8 mouse cellular contexts compared by ENCODE assay signal in the genomic region with DNA sequence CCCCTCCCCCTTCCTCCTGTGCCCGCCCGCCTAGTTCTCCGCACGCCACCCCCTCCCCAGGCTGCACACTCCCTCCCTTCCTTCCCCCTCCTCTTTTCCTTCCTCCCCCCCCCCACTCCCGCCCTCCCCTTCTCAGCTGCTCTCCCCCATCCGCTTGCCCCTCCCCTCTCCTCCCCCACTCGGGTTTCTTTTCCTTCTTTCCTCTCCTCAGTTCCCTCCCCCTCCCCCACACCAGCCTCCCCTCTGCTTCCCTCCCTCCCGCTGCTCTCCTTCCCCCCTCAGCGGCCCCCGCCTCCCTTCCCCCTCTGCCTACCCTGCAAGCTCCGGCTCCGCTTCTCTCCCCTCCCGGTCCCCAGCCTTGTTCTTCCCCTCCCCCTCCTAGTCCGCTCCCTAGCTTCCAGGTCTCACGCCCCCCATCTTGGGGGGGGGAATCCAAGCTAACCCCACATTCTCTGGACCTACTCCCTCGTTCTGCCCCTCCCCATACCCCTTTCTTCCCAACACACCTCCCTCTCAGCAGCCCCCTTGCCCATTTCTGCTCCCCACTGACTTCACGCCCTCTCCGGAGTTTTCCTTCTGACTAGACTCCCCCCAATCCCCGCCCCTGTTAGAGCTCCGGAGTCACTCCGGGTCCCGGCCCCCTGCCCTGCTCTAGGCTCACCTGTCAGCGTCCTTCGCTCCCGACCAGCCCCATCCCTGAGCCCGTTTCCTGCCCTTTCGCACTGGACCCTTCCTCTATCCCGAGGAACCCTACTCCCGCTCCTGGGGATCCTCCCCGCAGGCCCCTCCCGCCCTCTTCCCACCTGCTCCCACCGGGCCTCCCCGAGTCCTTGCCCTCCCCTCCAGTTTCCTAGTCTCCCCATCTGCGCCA. TPM values are rescaled to one million over a fixed set of nuclear protein-coding genes. Genes with fewer than 3 reads are reported as not detected.
DNase-seq lines count a peak whose midpoint lies in the region; ATAC-seq and TF ChIP-seq lines count a peak whose summit lies in the region.

No protein-coding gene starts in this region.

- H3K9me3 ChIP-seq in embryonic facial prominence, embryonic 10.5 days, result no peaks in the 10 kb centered on the region; the same call in 1 of the 2 replicates

- peaks cover 27% of the 10 kb centered on the region for H3K36me3 ChIP-seq in embryonic facial prominence, embryonic 10.5 days (replicated peaks)

- TF ChIP-seq CTCF in lung, adult 2 months (IDR thresholded peaks at IDR 0.05; ENCODE audit: insufficient read depth, low read length), result no peak

- H3K27ac ChIP-seq in embryonic facial prominence, embryonic 10.5 days (replicated peaks), result peak overlapping the region; percentile 97

- DNase-seq in adrenal gland, postnatal 10 days, result peak; percentile 92
- peak; percentile 99 for DNase-seq in embryonic facial prominence, embryonic 10.5 days (ENCODE audit: low spot score)
- peak; percentile 41 for DNase-seq in heart, adult 8-10 months (ENCODE audit: low spot score)
- peak; percentile 98 for DNase-seq in kidney, postnatal 10 days
- peak; percentile 66 for DNase-seq in lung, adult 2 months
- peak; percentile 43 for DNase-seq in ovary, postnatal 10 days (ENCODE audit: low spot score)
- peak; percentile 74 to 90 for DNase-seq in urinary bladder, postnatal 4 days (ENCODE audit: low spot score in 2 of 2)

- peak; percentile 16 for ATAC-seq in CD4-positive, CD25-positive, alpha-beta regulatory T cell, adult 4 months

- H3K4me1 ChIP-seq in embryonic facial prominence, embryonic 10.5 days, result peaks cover 64% of the 10 kb centered on the region
- H3K4me1 ChIP-seq in lung, adult 2 months (ENCODE audit: control insufficient read depth, insufficient read depth, low read length), result no peaks in the 10 kb centered on the region

- peak overlapping the region; percentile 92 for H3K4me3 ChIP-seq in embryonic facial prominence, embryonic 10.5 days
- peak overlapping the region; percentile 89 for H3K4me3 ChIP-seq in lung, adult 2 months (replicated peaks; ENCODE audit: extremely low read depth, low read depth, low read length)

- WGBS in embryonic facial prominence, embryonic 10.5 days, result 1% methylated on average over 32 of the region's 34 CpGs
- WGBS in lung, adult 2 months, result 0% methylated on average over 30 of the region's 34 CpGs

- TF ChIP-seq POLR2A in lung, adult 2 months (IDR thresholded peaks at IDR 0.05; ENCODE audit: borderline replicate concordance, extremely low read depth, low read depth, low read length), result no peak

- peaks cover 19% of the 10 kb centered on the region for H3K27me3 ChIP-seq in embryonic facial prominence, embryonic 10.5 days (replicated peaks; ENCODE audit: low read depth, poor library complexity, severe bottlenecking)

RNA-seq across cellular contexts. Expression of a gene that starts 1.1 kb away (rescaled TPM):
- polyA plus RNA-seq in CD4-positive, CD25-positive, alpha-beta regulatory T cell, adult 4 months (2017; shearing (Covaris generic)), result 10 to 100 TPM; 11.4 to 12.6 TPM
- 10 to 100 TPM; 33.2 to 50.2 TPM for total RNA-seq in adrenal gland, postnatal 10 days (2021)
- 12.8 and 16.8 TPM in 2 replicates for polyA plus RNA-seq in embryonic facial prominence, embryonic 10.5 days (2016; fragmentation: Nextera tagmentation; extraction: Ambion mirVana)
- total RNA-seq in heart, adult 8-10 months (2022), result 10 to 100 TPM in 3 of 4 experiments, 1 to 10 TPM in 1; 9.7 to 10.1 (median 10.1) TPM
- polyA plus RNA-seq in lung, adult 2 months (2012; rRNA removed), result 42.1 and 51.4 TPM in 2 replicates

RNA-seq across cellular contexts. Expression of a gene that starts 3.5 kb away (rescaled TPM):
- polyA plus RNA-seq in CD4-positive, CD25-positive, alpha-beta regulatory T cell, adult 4 months (2017; shearing (Covaris generic)), result under 1 TPM; 0.20 to 0.73 TPM
- total RNA-seq in adrenal gland, postnatal 10 days (2021), result 1 to 10 TPM; 1.5 to 2.9 TPM
- 0.71 and 1.2 TPM in 2 replicates for polyA plus RNA-seq in embryonic facial prominence, embryonic 10.5 days (2016; fragmentation: Nextera tagmentation; extraction: Ambion mirVana)
- total RNA-seq in heart, adult 8-10 months (2022), result under 1 TPM; 0.14 to 0.35 (median 0.31) TPM
- 3.2 and 3.4 TPM in 2 replicates for polyA plus RNA-seq in lung, adult 2 months (2012; rRNA removed)

RNA-seq across cellular contexts. Expression of a gene that starts 49.2 kb away (rescaled TPM):
- 10 to 100 TPM; 11.9 to 22.8 TPM for polyA plus RNA-seq in CD4-positive, CD25-positive, alpha-beta regulatory T cell, adult 4 months (2017; shearing (Covaris generic))
- total RNA-seq in adrenal gland, postnatal 10 days (2021), result 10 to 100 TPM; 20.9 to 38.5 TPM
- polyA plus RNA-seq in embryonic facial prominence, embryonic 10.5 days (2016; fragmentation: Nextera tagmentation; extraction: Ambion mirVana), result 25.4 and 26.5 TPM in 2 replicates
- total RNA-seq in heart, adult 8-10 months (2022), result 10 to 100 TPM; 13.8 to 22.8 (median 17.9) TPM
- polyA plus RNA-seq in lung, adult 2 months (2012; rRNA removed), result 15.5 and 20.8 TPM in 2 replicates

Comparison
In these comparisons a context has a peak if more than half of its experiments do, and no peak if none do; other contexts are left out.
1. Peak in every context shown above with its lines: DNase-seq, ATAC-seq, H3K4me3 ChIP-seq and H3K27ac ChIP-seq.
2. DNase-seq: peak in every context shown above with its lines; median percentile 99 in embryonic facial prominence, embryonic 10.5 days; 98 in kidney, postnatal 10 days; 92 in adrenal gland, postnatal 10 days; 82 in urinary bladder, postnatal 4 days; 66 in lung, adult 2 months; 43 in ovary, postnatal 10 days; 41 in heart, adult 8-10 months.